Mouse (Mus musculus): ENCODE measurements around the gene Gna11.

DNA sequence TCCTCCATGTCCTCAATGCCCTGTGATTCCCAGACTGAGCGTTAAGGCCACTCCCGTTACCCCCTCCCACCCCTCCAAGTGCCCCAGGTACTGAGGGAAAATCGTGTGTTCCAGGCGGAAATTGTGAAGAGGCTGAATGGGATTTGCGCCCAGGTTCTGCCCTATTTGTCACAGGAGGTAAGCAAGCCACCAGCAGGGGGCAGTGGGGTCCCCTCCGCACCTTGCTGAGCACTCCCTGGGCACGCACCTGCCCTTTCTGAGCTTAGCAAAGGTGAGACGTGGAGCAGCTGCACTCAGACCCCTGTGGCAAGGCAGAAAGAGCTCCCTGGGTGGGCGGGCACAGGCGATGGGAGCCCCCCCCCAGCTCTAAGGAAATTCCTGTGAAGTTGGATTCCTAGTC lies 19.7 kb upstream of the Gna11 start:
- TF ChIP-seq POLR2A (IDR thresholded peaks at IDR 0.05; ENCODE audit: borderline replicate concordance, extremely low read depth, low read depth, low read length) (no peak), CTCF (IDR thresholded peaks at IDR 0.05; ENCODE audit: insufficient read depth, low read length) (peak; percentile 64)
